Mouse (Mus musculus) limb, embryonic 14.5 days (tissue): ENCODE measurements around the gene Tmem183a. TPM values are rescaled to one million over a fixed set of nuclear protein-coding genes. Genes with fewer than 3 reads are reported as not detected.

Experiments used
- ATAC-seq: fragments of 200-750 bp; cut with Nextera tagmentation; 2 replicates; pipeline ENCODE4 v1.8.0; 2017; ENCODE audit warnings: low read depth, moderate number of reproducible peaks, moderate TSS enrichment; ENCODE audit not compliant: low FRiP score
- DNase-seq: peaks from one replicate; pipeline ENCODE4 v3.0.0-alpha.2; 2015; ENCODE audit warnings: low spot score
- H3K27ac ChIP-seq: fragments of 300-500 bp; sonication (generic); replicated peaks from 2 replicates; pipeline ENCODE4 v1.5.1; 2014; ENCODE audit warnings: low read depth, mild to moderate bottlenecking, low read length, moderate library complexity, mixed read lengths
- H3K27me3 ChIP-seq: fragments of 300-500 bp; sonication (generic); 2 replicates; pipeline ENCODE4 v1.6.1; 2014; ENCODE audit warnings: low read length, mixed read lengths; ENCODE audit not compliant: control insufficient read depth, insufficient read depth
- H3K36me3 ChIP-seq: fragments of 300-500 bp; sonication (generic); 2 replicates; pipeline ENCODE4 v1.6.1; 2014; ENCODE audit warnings: mild to moderate bottlenecking, low read length, moderate library complexity, mixed read lengths; ENCODE audit not compliant: control insufficient read depth, insufficient read depth
- H3K4me1 ChIP-seq: fragments of 300-500 bp; sonication (generic); 2 replicates; pipeline ENCODE4 v1.6.1; 2014; ENCODE audit warnings: antibody characterized with exemption, low read length, mixed read lengths; ENCODE audit not compliant: control insufficient read depth, insufficient read depth
- H3K4me2 ChIP-seq: fragments of 300-500 bp; sonication (generic); replicated peaks from 2 replicates; pipeline ENCODE4 v1.6.1; 2014; ENCODE audit warnings: low read depth, mild to moderate bottlenecking, low read length, moderate library complexity; ENCODE audit not compliant: severe bottlenecking
- H3K4me3 ChIP-seq: fragments of 300-500 bp; sonication (generic); replicated peaks from 2 replicates; pipeline ENCODE4 v1.5.1; 2014; ENCODE audit warnings: low read length
- H3K9ac ChIP-seq: fragments of 300-500 bp; sonication (generic); 2 replicates; pipeline ENCODE4 v1.6.1; 2014; ENCODE audit warnings: mild to moderate bottlenecking, low read depth, low read length, moderate library complexity; ENCODE audit not compliant: severe bottlenecking
- H3K9me3 ChIP-seq: fragments of 300-500 bp; sonication (generic); 2 replicates; pipeline ENCODE4 v1.6.1; 2016; ENCODE audit warnings: low read length; ENCODE audit not compliant: control insufficient read depth
- POLR2A ChIP-seq: fragments of 200-500 bp; IDR thresholded peaks from 2 replicates; pipeline ENCODE4 v1.8.0; 2012; ENCODE audit warnings: inconsistent platforms, mild to moderate bottlenecking, moderate library complexity, borderline replicate concordance; ENCODE audit not compliant: insufficient read depth, insufficient read length; ENCODE audit errors: extremely low read depth
- whole genome bisulfite sequencing: fragments of 180-500 bp; shearing (Covaris S2); extraction: QIAGEN DNeasy Blood & Tissue Kit; methylation state at CpG from one replicate; pipeline ENCODE4 v1.1.7; 2014; 5-methylcytosine and 5-hydroxymethylcytosine counted together
- polyA plus RNA-seq, 2 experiments: library from polyadenylated mRNA; depleted of rRNA in 1 of 2; stranded (reverse) in 1 of 2; unstranded in 1 of 2; fragments of >200 nt; fragmentation: Nextera tagmentation in 1 of 2; extraction: Ambion mirVana in 1 of 2; gene quantifications; 2 replicates each; pipeline versions ENCODE4 v1.2.1 to v1.2.3; 2012 to 2014

Gene Tmem183a
- polyA plus RNA-seq, 2 experiments, result 77.8 to 83.0 TPM

DNA sequence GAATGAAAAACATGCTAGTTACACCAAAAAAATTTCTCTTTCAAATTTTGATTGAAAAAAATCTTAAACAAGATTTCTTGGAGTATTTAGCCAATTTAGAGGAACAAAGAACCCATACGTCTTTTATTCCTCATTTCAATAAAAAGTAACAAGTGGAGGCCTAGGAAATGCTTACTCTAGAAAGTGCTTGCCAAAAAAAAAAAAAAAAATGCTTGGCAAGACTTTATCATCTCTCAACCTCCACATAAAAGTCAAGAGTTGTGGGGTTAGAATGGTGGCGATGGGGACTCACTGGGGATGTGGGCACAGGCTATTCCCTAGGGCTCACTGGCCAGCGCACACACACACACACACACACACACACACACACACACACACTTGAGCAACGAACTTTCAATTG, 1.4 kb upstream of the Tmem183a start:
- Histone ChIP-seq H3K4me1 (peaks cover 4% of the 10 kb centered on the region; the same call in 1 of the 2 replicates), H3K9me3 (no peaks in the 10 kb centered on the region), H3K4me3 (no peak overlapping the region), H3K27ac (no peak overlapping the region), H3K27me3 (no peaks in the 10 kb centered on the region), H3K4me2 (no peak overlapping the region), H3K9ac (no peak overlapping the region), H3K36me3 (peaks cover 22% of the 10 kb centered on the region)
- WGBS, result 58% methylated on average over 4 of the region's 4 CpGs
- TF ChIP-seq POLR2A, result no peak
- DNase-seq, result no peak
- no peak for ATAC-seq

DNA sequence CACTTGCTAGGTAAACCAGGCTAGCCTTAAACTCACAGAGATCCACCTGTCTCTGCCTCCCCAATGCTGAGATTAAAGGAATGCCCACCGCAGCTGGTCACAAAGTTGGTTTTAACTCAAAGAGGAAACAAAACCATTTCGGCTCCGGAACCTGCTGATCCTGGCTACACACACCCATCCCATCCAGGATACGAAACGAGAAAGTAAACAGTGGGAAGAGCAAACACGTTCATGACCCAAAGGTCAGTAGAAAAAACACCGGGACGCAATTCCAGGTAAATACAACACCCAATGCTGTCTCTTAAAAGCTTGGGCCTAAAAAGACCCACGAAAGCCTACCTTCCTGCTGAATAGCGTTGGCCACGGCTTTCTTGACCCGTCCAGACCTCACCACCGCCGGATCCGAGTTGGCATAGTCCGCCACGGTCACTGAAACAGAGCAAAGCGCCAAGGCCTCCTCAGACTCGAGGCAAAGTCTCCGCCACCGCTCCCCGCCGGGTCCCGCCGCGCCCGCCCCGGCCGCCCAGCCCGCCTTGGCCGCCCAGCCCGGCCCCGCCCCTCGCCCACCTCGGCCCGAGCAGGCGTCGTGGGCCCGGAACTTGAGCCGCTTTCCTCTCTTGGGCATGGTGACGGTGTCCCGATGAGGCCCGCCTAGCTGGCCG, 453 bp downstream of the Tmem183a start:
- DNase-seq (peak; percentile 5), ATAC-seq (peak; percentile 80)
- Histone ChIP-seq H3K9ac (peak overlapping the region; percentile 94), H3K27me3 (no peaks in the 10 kb centered on the region), H3K4me1 (peaks cover 4% of the 10 kb centered on the region; the same call in 1 of the 2 replicates), H3K27ac (peak overlapping the region; percentile 78), H3K4me2 (peak overlapping the region; percentile 80), H3K4me3 (peak overlapping the region; percentile 90), H3K9me3 (no peaks in the 10 kb centered on the region), H3K36me3 (peaks cover 40% of the 10 kb centered on the region)
- no peak for TF ChIP-seq POLR2A
- WGBS, result under 1% methylated on average over 30 of the region's 44 CpGs

DNA sequence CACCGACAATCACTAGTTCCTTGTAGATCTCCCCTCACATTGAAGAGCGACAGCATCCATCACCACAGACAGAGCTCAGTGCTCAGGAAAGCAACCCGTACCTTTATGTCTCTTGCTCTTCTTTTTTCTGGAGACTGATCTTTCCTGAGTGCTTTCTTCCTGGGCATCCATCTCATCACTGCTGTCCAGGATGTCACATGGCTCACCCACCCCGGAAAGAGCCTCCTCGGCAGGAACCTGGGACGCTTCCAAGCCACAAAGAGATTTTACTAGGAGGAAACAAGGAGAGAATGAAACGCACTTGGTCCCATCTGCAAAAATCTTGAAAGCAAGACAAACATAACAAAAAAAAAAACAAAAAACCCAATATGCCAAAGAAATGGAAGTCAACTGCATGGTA, 1.1 kb downstream of the Tmem183a start:
- Histone ChIP-seq H3K9ac (peak overlapping the region; percentile 94; the same call in 1 of the 2 replicates), H3K4me3 (peak overlapping the region; percentile 90), H3K4me2 (peak overlapping the region; percentile 80), H3K36me3 (peaks cover 47% of the 10 kb centered on the region), H3K4me1 (peaks cover 4% of the 10 kb centered on the region; the same call in 1 of the 2 replicates), H3K9me3 (no peaks in the 10 kb centered on the region), H3K27ac (no peak overlapping the region), H3K27me3 (no peaks in the 10 kb centered on the region)
- no peak for ATAC-seq
- 84% methylated on average over 7 of the region's 7 CpGs for WGBS
- no peak for DNase-seq
- no peak for TF ChIP-seq POLR2A

DNA sequence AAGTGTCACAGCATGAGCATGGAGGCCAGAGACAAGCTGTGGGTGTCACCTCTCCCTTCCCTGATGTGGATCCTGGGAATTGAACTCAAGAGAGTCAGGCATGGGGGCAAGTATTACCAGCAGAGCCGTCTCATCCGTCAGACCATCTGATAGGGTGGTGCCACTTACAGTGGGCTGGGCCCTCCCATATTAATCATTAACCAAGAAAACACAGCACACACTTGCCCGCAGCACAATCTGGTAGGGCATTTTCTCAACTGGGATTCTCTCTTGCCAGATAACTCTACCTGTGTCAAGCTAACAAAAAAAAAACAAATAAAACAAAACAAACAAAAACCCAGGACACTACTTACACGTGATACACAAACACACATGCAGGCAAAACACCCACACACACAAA, 4.3 kb downstream of the Tmem183a start:
- H3K36me3 ChIP-seq, result peaks cover 78% of the 10 kb centered on the region
- H3K4me1 ChIP-seq, result peaks cover 4% of the 10 kb centered on the region; the same call in 1 of the 2 replicates
- no peak for TF ChIP-seq POLR2A
- no peak overlapping the region for H3K4me2 ChIP-seq
- DNase-seq, result no peak
- 86% methylated on average over 4 of the region's 4 CpGs for WGBS
- H3K27me3 ChIP-seq, result no peaks in the 10 kb centered on the region
- H3K9ac ChIP-seq, result no peak overlapping the region
- H3K4me3 ChIP-seq, result no peak overlapping the region
- no peaks in the 10 kb centered on the region for H3K9me3 ChIP-seq
- no peak for ATAC-seq
- no peak overlapping the region for H3K27ac ChIP-seq

DNA sequence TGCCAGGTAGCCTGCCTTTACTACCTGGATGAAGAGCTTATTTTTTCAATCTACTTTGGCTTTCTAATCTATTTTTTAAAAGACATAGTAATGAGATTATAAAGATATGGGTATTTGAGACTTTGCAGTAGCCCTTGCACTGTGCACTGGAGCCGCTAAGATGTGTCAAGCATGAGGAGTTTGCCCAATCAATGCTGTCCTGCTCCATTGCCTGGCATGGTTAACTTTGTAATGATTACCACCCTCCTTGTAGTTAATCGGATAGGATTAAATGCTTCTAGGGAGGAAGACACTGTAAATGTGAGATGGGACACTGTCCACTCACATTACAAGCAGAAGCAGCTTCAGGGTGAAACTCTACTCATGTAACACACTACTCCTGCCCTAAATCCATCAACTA, 8.5 kb downstream of the Tmem183a start:
- Histone ChIP-seq H3K9ac (no peak overlapping the region), H3K9me3 (no peaks in the 10 kb centered on the region), H3K4me2 (no peak overlapping the region), H3K27me3 (no peaks in the 10 kb centered on the region), H3K4me1 (no peaks in the 10 kb centered on the region), H3K36me3 (peaks cover 94% of the 10 kb centered on the region), H3K27ac (no peak overlapping the region), H3K4me3 (no peak overlapping the region)
- no peak for TF ChIP-seq POLR2A
- WGBS, result 95% methylated on average over 2 of the region's 2 CpGs
- ATAC-seq, result no peak
- DNase-seq, result no peak
